Comparison of ENCODE assay signal across 17 mouse cellular contexts in genomic region chr4:127237271-127237670, GRCm38 (mm10). TPM values are rescaled to one million over a fixed set of nuclear protein-coding genes. Genes with fewer than 3 reads are reported as not detected.
DNase-seq lines count a peak whose midpoint lies in the region; ATAC-seq and TF ChIP-seq lines count a peak whose summit lies in the region.
"Had no signal": no experiment of that assay in that cellular context is flagged by ENCODE, and none has a peak within 500 bp of the region (broad histone marks: within the 10 kb centered on the region; RNA-seq: fewer than 3 reads in every experiment).

No protein-coding gene starts in this region.

- no peaks in the 10 kb centered on the region for H3K9me3 ChIP-seq in hindbrain, embryonic 14.5 days (ENCODE audit: control insufficient read depth, low read length)
- no peaks in the 10 kb centered on the region for H3K9me3 ChIP-seq in hindbrain, embryonic 16.5 days (ENCODE audit: control insufficient read depth, low read length)
- no peaks in the 10 kb centered on the region for H3K9me3 ChIP-seq in midbrain, embryonic 14.5 days (ENCODE audit: control insufficient read depth, low read length)
- no peaks in the 10 kb centered on the region for H3K9me3 ChIP-seq in midbrain, embryonic 13.5 days
- H3K9me3 ChIP-seq in ES-Bruce4 (replicated peaks; ENCODE audit: control insufficient read depth, insufficient read depth, low read length, poor library complexity, severe bottlenecking) = no peaks in the 10 kb centered on the region
- H3K9me3 ChIP-seq in kidney, embryonic 15.5 days (replicated peaks) = no peaks in the 10 kb centered on the region
- H3K9me3 ChIP-seq: limb, embryonic 13.5 days; liver, embryonic 12.5 days had no signal

- no peak for TF ChIP-seq CTCF in ES-Bruce4 (IDR thresholded peaks at IDR 0.05; ENCODE audit: low read depth, low read length)

- no peak for ATAC-seq in hindbrain, embryonic 14.5 days (ENCODE audit: low FRiP score)
- ATAC-seq in hindbrain, embryonic 16.5 days = no peak
- no peak for ATAC-seq in midbrain, embryonic 14.5 days (ENCODE audit: low FRiP score, low TSS enrichment)
- no peak for ATAC-seq in midbrain, embryonic 13.5 days
- no peak for ATAC-seq in kidney, embryonic 15.5 days (replicated peaks; ENCODE audit: low FRiP score)
- ATAC-seq: liver, embryonic 12.5 days; midbrain, embryonic 16.5 days had no signal

- no peak overlapping the region for H3K4me2 ChIP-seq in hindbrain, embryonic 14.5 days (replicated peaks)
- no peak overlapping the region for H3K4me2 ChIP-seq in hindbrain, embryonic 16.5 days (ENCODE audit: low read length)
- H3K4me2 ChIP-seq in midbrain, embryonic 14.5 days (ENCODE audit: low read length) = peak overlapping the region; percentile 97; the same call in 1 of the 2 replicates
- H3K4me2 ChIP-seq in midbrain, embryonic 13.5 days (replicated peaks) = no peak overlapping the region
- H3K4me2 ChIP-seq in kidney, embryonic 15.5 days = no peak overlapping the region

- no peak for TF ChIP-seq POLR2A in ES-Bruce4 (IDR thresholded peaks at IDR 0.05; ENCODE audit: insufficient read depth, low read length)

- WGBS in hindbrain, embryonic 14.5 days = 39% methylated on average over 10 of the region's 10 CpGs
- WGBS in hindbrain, embryonic 16.5 days = 50% methylated on average over 10 of the region's 10 CpGs
- WGBS in midbrain, embryonic 14.5 days = 51% methylated on average over 10 of the region's 10 CpGs
- 50% methylated on average over 10 of the region's 10 CpGs for WGBS in midbrain, embryonic 13.5 days
- WGBS in kidney, embryonic 15.5 days = 55% methylated on average over 10 of the region's 10 CpGs

- H3K4me1 ChIP-seq in hindbrain, embryonic 14.5 days (replicated peaks; ENCODE audit: control insufficient read depth, insufficient read depth, low read length) = peaks cover 17% of the 10 kb centered on the region
- H3K4me1 ChIP-seq in hindbrain, embryonic 16.5 days (ENCODE audit: control insufficient read depth, insufficient read depth, low read depth, low read length) = peaks cover 25% of the 10 kb centered on the region
- H3K4me1 ChIP-seq in midbrain, embryonic 14.5 days (ENCODE audit: control insufficient read depth, insufficient read depth, low read length) = peaks cover 18% of the 10 kb centered on the region
- H3K4me1 ChIP-seq in midbrain, embryonic 13.5 days (replicated peaks) = peaks cover 31% of the 10 kb centered on the region
- peaks cover 4% of the 10 kb centered on the region for H3K4me1 ChIP-seq in ES-Bruce4 (ENCODE audit: control insufficient read depth, insufficient read depth, low read length)
- H3K4me1 ChIP-seq in kidney, embryonic 15.5 days = peaks cover 12% of the 10 kb centered on the region

- 0 out of 2 replicates have a peak, but pooled peaks have one; percentile 30 for TF ChIP-seq EP300 in ES-Bruce4 (IDR thresholded peaks at IDR 0.05; ENCODE audit: insufficient read depth, low read depth, low read length)

- 0 out of 2 replicates have a peak overlapping the region, but pooled peaks have one; percentile 82 for H3K9ac ChIP-seq in hindbrain, embryonic 14.5 days
- no peak overlapping the region for H3K9ac ChIP-seq in hindbrain, embryonic 16.5 days (ENCODE audit: low read depth, low read length)
- H3K9ac ChIP-seq in midbrain, embryonic 14.5 days (replicated peaks; ENCODE audit: low read length) = no peak overlapping the region
- no peak overlapping the region for H3K9ac ChIP-seq in midbrain, embryonic 13.5 days (replicated peaks)
- peak overlapping the region; percentile 88; the same call in 1 of the 2 replicates for H3K9ac ChIP-seq in ES-Bruce4 (ENCODE audit: low read depth, poor library complexity, severe bottlenecking)
- H3K9ac ChIP-seq in kidney, embryonic 15.5 days = no peak overlapping the region

- H3K36me3 ChIP-seq in hindbrain, embryonic 14.5 days (replicated peaks; ENCODE audit: control insufficient read depth, insufficient read depth) = peaks cover 8% of the 10 kb centered on the region
- H3K36me3 ChIP-seq in hindbrain, embryonic 16.5 days (ENCODE audit: control insufficient read depth, insufficient read depth, low read length) = 0 out of 2 replicates have a peak, but pooled peaks cover 4% of the 10 kb centered on the region
- no peaks in the 10 kb centered on the region for H3K36me3 ChIP-seq in midbrain, embryonic 14.5 days (ENCODE audit: control insufficient read depth, insufficient read depth, low read length)
- no peaks in the 10 kb centered on the region for H3K36me3 ChIP-seq in midbrain, embryonic 13.5 days
- H3K36me3 ChIP-seq in ES-Bruce4 (ENCODE audit: control insufficient read depth, insufficient read depth, low read length, poor library complexity, severe bottlenecking) = no peaks in the 10 kb centered on the region
- H3K36me3 ChIP-seq in kidney, embryonic 15.5 days = no peaks in the 10 kb centered on the region
- H3K36me3 ChIP-seq: limb, embryonic 13.5 days; liver, embryonic 12.5 days had no signal

- DNase-seq in hindbrain, embryonic 14.5 days (ENCODE audit: low spot score) = no peak
- no peak for DNase-seq in midbrain, embryonic 14.5 days
- peak; percentile 70 for DNase-seq in brain, adult 2 months (ENCODE audit: low read depth, low spot score)
- DNase-seq: adrenal gland, postnatal 25 days; kidney, adult 18-20 months; kidney, postnatal 14 days; lung, adult 18-20 months; right cerebral cortex, postnatal 4 days; thymus, postnatal 4 days had no signal

- no peaks in the 10 kb centered on the region for H3K27me3 ChIP-seq in hindbrain, embryonic 14.5 days (ENCODE audit: control insufficient read depth, insufficient read depth, low read length)
- H3K27me3 ChIP-seq in hindbrain, embryonic 16.5 days (replicated peaks; ENCODE audit: control insufficient read depth, insufficient read depth, low read length) = no peaks in the 10 kb centered on the region
- H3K27me3 ChIP-seq in midbrain, embryonic 14.5 days (ENCODE audit: control insufficient read depth, insufficient read depth, low read length) = no peaks in the 10 kb centered on the region
- peaks cover 15% of the 10 kb centered on the region for H3K27me3 ChIP-seq in midbrain, embryonic 13.5 days
- no peaks in the 10 kb centered on the region for H3K27me3 ChIP-seq in ES-Bruce4 (ENCODE audit: control insufficient read depth, insufficient read depth, low read length, poor library complexity, severe bottlenecking)
- H3K27me3 ChIP-seq in kidney, embryonic 15.5 days = peaks cover 57% of the 10 kb centered on the region

- no peak overlapping the region for H3K4me3 ChIP-seq in hindbrain, embryonic 14.5 days (replicated peaks; ENCODE audit: low read length)
- no peak overlapping the region for H3K4me3 ChIP-seq in hindbrain, embryonic 16.5 days (ENCODE audit: low read length)
- H3K4me3 ChIP-seq in midbrain, embryonic 14.5 days (replicated peaks; ENCODE audit: low read depth, low read length) = no peak overlapping the region
- no peak overlapping the region for H3K4me3 ChIP-seq in midbrain, embryonic 13.5 days (replicated peaks)
- H3K4me3 ChIP-seq in ES-Bruce4 (ENCODE audit: low read depth, low read length) = peak overlapping the region; percentile 80
- no peak overlapping the region for H3K4me3 ChIP-seq in kidney, embryonic 15.5 days (replicated peaks)
- H3K4me3 ChIP-seq: myocyte had no signal

- H3K27ac ChIP-seq in hindbrain, embryonic 14.5 days = no peak overlapping the region
- H3K27ac ChIP-seq in hindbrain, embryonic 16.5 days (ENCODE audit: low read depth, low read length) = no peak overlapping the region
- H3K27ac ChIP-seq in midbrain, embryonic 14.5 days (replicated peaks; ENCODE audit: low read depth, low read length) = no peak overlapping the region
- no peak overlapping the region for H3K27ac ChIP-seq in midbrain, embryonic 13.5 days
- H3K27ac ChIP-seq in ES-Bruce4 (ENCODE audit: insufficient read depth, low read length) = peak overlapping the region; percentile 39; the same call in 1 of the 2 replicates
- no peak overlapping the region for H3K27ac ChIP-seq in kidney, embryonic 15.5 days
- H3K27ac ChIP-seq: limb, embryonic 13.5 days; liver, embryonic 12.5 days had no signal

RNA-seq across cellular contexts. Expression of gene Smim12, which starts 6.3 kb away (rescaled TPM):
- 53.8 and 60.9 TPM in 2 replicates for polyA plus RNA-seq in hindbrain, embryonic 14.5 days (2014; fragmentation: Nextera tagmentation; extraction: Ambion mirVana)
- polyA plus RNA-seq in hindbrain, embryonic 16.5 days (2015; fragmentation: Nextera tagmentation; extraction: Ambion mirVana) = 61.4 and 61.6 TPM in 2 replicates
- 43.0 and 52.2 TPM in 2 replicates for polyA plus RNA-seq in midbrain, embryonic 14.5 days (2014; fragmentation: Nextera tagmentation; extraction: Ambion mirVana)
- polyA plus RNA-seq in midbrain, embryonic 13.5 days (2015; fragmentation: Nextera tagmentation; extraction: Ambion mirVana) = 45.1 and 48.0 TPM in 2 replicates
- 26.6 and 28.8 TPM in 2 replicates for polyA plus RNA-seq in ES-Bruce4 (2011; ENCODE audit: insufficient read depth, insufficient read length, low read depth, missing spikeins)
- 65.6 and 66.3 TPM in 2 replicates for polyA plus RNA-seq in kidney, embryonic 15.5 days (2015; fragmentation: Nextera tagmentation; extraction: Ambion mirVana)

Comparison
In these comparisons a context has a peak if more than half of its experiments do, and no peak if none do; other contexts are left out.
1. H3K9ac ChIP-seq: peak in hindbrain, embryonic 14.5 days (single experiment) and ES-Bruce4 (single experiment); none in hindbrain, embryonic 16.5 days (single experiment), midbrain, embryonic 14.5 days (single experiment), midbrain, embryonic 13.5 days (single experiment) and kidney, embryonic 15.5 days (single experiment).